Mouse (Mus musculus) liver, embryonic 16.5 days (tissue): ENCODE results near the gene Hexim2. TPM values are rescaled to one million over a fixed set of nuclear protein-coding genes. Genes with fewer than 3 reads are reported as not detected.
A peak's percentile ranks its signal among the peaks of the same experiment; 100 is the strongest.

Experiments used
- ATAC-seq: fragments of 200-750 bp; cut with Nextera tagmentation; 2 replicates; pipeline ENCODE4 v1.8.0; 2017; ENCODE audit warnings: low read depth, mild to moderate bottlenecking, moderate number of reproducible peaks, moderate library complexity
- H3K27ac ChIP-seq: fragments of 300-500 bp; sonication (generic); 2 replicates; pipeline ENCODE4 v1.5.1; 2014; ENCODE audit warnings: mild to moderate bottlenecking, low read length
- H3K27me3 ChIP-seq: fragments of 300-500 bp; sonication (generic); 2 replicates; pipeline ENCODE4 v1.6.1; 2014; ENCODE audit warnings: low read depth, low read length, mixed read lengths; ENCODE audit not compliant: control insufficient read depth, insufficient read depth
- H3K36me3 ChIP-seq: fragments of 300-500 bp; sonication (generic); 2 replicates; pipeline ENCODE4 v1.6.1; 2014; ENCODE audit warnings: mild to moderate bottlenecking; ENCODE audit not compliant: control insufficient read depth, insufficient read depth
- H3K4me1 ChIP-seq: fragments of 300-500 bp; sonication (generic); 2 replicates; pipeline ENCODE4 v1.6.1; 2014; ENCODE audit warnings: low read depth, low read length, mixed read lengths; ENCODE audit not compliant: control insufficient read depth
- H3K4me2 ChIP-seq: fragments of 300-500 bp; sonication (generic); 2 replicates; pipeline ENCODE4 v1.6.1; 2014; ENCODE audit warnings: low read depth, low read length, mixed read lengths
- H3K4me3 ChIP-seq: fragments of 300-500 bp; sonication (generic); 2 replicates; pipeline ENCODE4 v1.5.1; 2014; ENCODE audit warnings: low read depth, mild to moderate bottlenecking, low read length
- H3K9ac ChIP-seq: fragments of 300-500 bp; sonication (generic); 2 replicates; pipeline ENCODE4 v1.6.1; 2014; ENCODE audit warnings: low read depth, low read length
- H3K9me3 ChIP-seq: fragments of 300-500 bp; sonication (generic); replicated peaks from 2 replicates; pipeline ENCODE4 v1.6.1; 2016; ENCODE audit warnings: low read length; ENCODE audit not compliant: control insufficient read depth
- WGBS: fragments of 180-500 bp; shearing (Covaris S2); extraction: QIAGEN DNeasy Blood & Tissue Kit; methylation state at CpG from one replicate; pipeline ENCODE4 v1.1.7; 2014; ENCODE audit not compliant: insufficient replicate concordance; 5-methylcytosine and 5-hydroxymethylcytosine counted together
- polyA plus RNA-seq: library from polyadenylated mRNA; unstranded; fragments of >200 nt; fragmentation: Nextera tagmentation; extraction: Ambion mirVana; gene quantifications from 2 replicates; pipeline ENCODE4 v1.2.1, GENCODE M21; 2015

Hexim2 gene
- polyA plus RNA-seq, 1 experiment from 2014 or later: 5.2 TPM

GRCm38 (mm10) chr11:103099352-103099940 is 32.8 kb upstream of the Hexim2 start:
- Histone ChIP-seq H3K4me3 (no peak overlapping the region), H3K9me3 (no peaks in the 10 kb centered on the region), H3K27me3 (peaks cover 31% of the 10 kb centered on the region), H3K9ac (no peak overlapping the region), H3K27ac (no peak overlapping the region), H3K4me2 (no peak overlapping the region), H3K36me3 (no peaks in the 10 kb centered on the region), H3K4me1 (peaks cover 27% of the 10 kb centered on the region)
- ATAC-seq: no peak
- 57% methylated on average over 12 of the region's 12 CpGs for WGBS

GRCm38 (mm10) chr11:103100361-103100760 is 31.9 kb upstream of the Hexim2 start:
- H3K27ac ChIP-seq: no peak overlapping the region
- no peak overlapping the region for H3K4me3 ChIP-seq
- H3K36me3 ChIP-seq: no peaks in the 10 kb centered on the region
- H3K9me3 ChIP-seq: no peaks in the 10 kb centered on the region
- peaks cover 31% of the 10 kb centered on the region for H3K27me3 ChIP-seq
- peaks cover 36% of the 10 kb centered on the region for H3K4me1 ChIP-seq
- H3K4me2 ChIP-seq: no peak overlapping the region
- no peak for ATAC-seq
- WGBS: 49% methylated on average over 8 of the region's 8 CpGs
- H3K9ac ChIP-seq: no peak overlapping the region

GRCm38 (mm10) chr11:103101481-103101865 is 30.8 kb upstream of the Hexim2 start, which contains the start of the genes Plcd3 and Acbd4:
Gene Plcd3 (minus strand): TSS chr11:103101658.
Gene Acbd4 (plus strand): TSS chr11:103101682.
- Histone ChIP-seq H3K4me3 (peak within 1 kb of the TSS; percentile 61), H3K4me2 (peak within 1 kb of the TSS; percentile 90), H3K27ac (peak within 1 kb of the TSS; percentile 0; the same call in 1 of the 2 replicates), H3K36me3 (no peaks in the 10 kb centered on the region), H3K9ac (peak within 1 kb of the TSS; percentile 56), H3K27me3 (peaks cover 31% of the 10 kb centered on the region), H3K4me1 (peaks cover 47% of the 10 kb centered on the region), H3K9me3 (no peaks in the 10 kb centered on the region)
- under 1% methylated on average over 28 of the region's 34 CpGs for whole genome bisulfite sequencing
- ATAC-seq: no peak

- Histone ChIP-seq H3K27ac (peak overlapping the region; percentile 0; the same call in 1 of the 2 replicates), H3K27me3 (peaks cover 31% of the 10 kb centered on the region), H3K9me3 (no peaks in the 10 kb centered on the region), H3K36me3 (no peaks in the 10 kb centered on the region), H3K9ac (peak overlapping the region; percentile 56), H3K4me3 (peak overlapping the region; percentile 61), H3K4me2 (peak overlapping the region; percentile 90), H3K4me1 (peaks cover 52% of the 10 kb centered on the region)
- ATAC-seq: no peak
- WGBS: 3% methylated on average over 30 of the region's 30 CpGs
Observed at GRCm38 (mm10) chr11:103101866-103102501, 30.2 kb upstream of the Hexim2 start.

- H3K4me2 ChIP-seq: peak overlapping the region; percentile 90
- under 1% methylated on average over 35 of the region's 35 CpGs for WGBS
- H3K9me3 ChIP-seq: no peaks in the 10 kb centered on the region
- peak overlapping the region; percentile 87 for H3K9ac ChIP-seq
- peak; percentile 90 for ATAC-seq
- peaks cover 31% of the 10 kb centered on the region for H3K27me3 ChIP-seq
- H3K4me3 ChIP-seq: peak overlapping the region; percentile 81
- H3K27ac ChIP-seq: peak overlapping the region; percentile 96
- peaks cover 3% of the 10 kb centered on the region; the same call in 1 of the 2 replicates for H3K36me3 ChIP-seq
- H3K4me1 ChIP-seq: peaks cover 54% of the 10 kb centered on the region
Observed at GRCm38 (mm10) chr11:103102725-103103349, 29.4 kb upstream of the Hexim2 start.

- peak overlapping the region; percentile 96 for H3K27ac ChIP-seq
- H3K4me2 ChIP-seq: peak overlapping the region; percentile 79
- H3K9me3 ChIP-seq: no peaks in the 10 kb centered on the region
- WGBS: 51% methylated on average over 8 of the region's 8 CpGs
- ATAC-seq: no peak
- peak overlapping the region; percentile 87 for H3K9ac ChIP-seq
- H3K27me3 ChIP-seq: peaks cover 31% of the 10 kb centered on the region
- H3K4me3 ChIP-seq: peak overlapping the region; percentile 81
- H3K36me3 ChIP-seq: peaks cover 3% of the 10 kb centered on the region; the same call in 1 of the 2 replicates
- peaks cover 54% of the 10 kb centered on the region for H3K4me1 ChIP-seq
Observed at GRCm38 (mm10) chr11:103103621-103104020, 28.6 kb upstream of the Hexim2 start.

GRCm38 (mm10) chr11:103104469-103104868 is 27.8 kb upstream of the Hexim2 start:
- WGBS: 23% methylated on average over 7 of the region's 7 CpGs
- ATAC-seq: peak; percentile 59
- H3K27ac ChIP-seq: peak overlapping the region; percentile 96
- H3K9ac ChIP-seq: peak overlapping the region; percentile 87
- peak overlapping the region; percentile 79 for H3K4me2 ChIP-seq
- peak overlapping the region; percentile 81 for H3K4me3 ChIP-seq
- H3K36me3 ChIP-seq: peaks cover 3% of the 10 kb centered on the region; the same call in 1 of the 2 replicates
- peaks cover 28% of the 10 kb centered on the region for H3K27me3 ChIP-seq
- no peaks in the 10 kb centered on the region for H3K9me3 ChIP-seq
- H3K4me1 ChIP-seq: peaks cover 54% of the 10 kb centered on the region

GRCm38 (mm10) chr11:103105180-103105725 is 27.0 kb upstream of the Hexim2 start:
- WGBS: 61% methylated on average over 14 of the region's 14 CpGs
- H3K27ac ChIP-seq: peak overlapping the region; percentile 96
- peak overlapping the region; percentile 81 for H3K4me3 ChIP-seq
- peaks cover 3% of the 10 kb centered on the region; the same call in 1 of the 2 replicates for H3K36me3 ChIP-seq
- peak overlapping the region; percentile 87 for H3K9ac ChIP-seq
- no peak for ATAC-seq
- peaks cover 20% of the 10 kb centered on the region for H3K27me3 ChIP-seq
- H3K4me1 ChIP-seq: peaks cover 54% of the 10 kb centered on the region
- H3K9me3 ChIP-seq: no peaks in the 10 kb centered on the region
- peak overlapping the region; percentile 79 for H3K4me2 ChIP-seq
